8 mouse cellular contexts compared by ENCODE assay signal in the genomic region with DNA sequence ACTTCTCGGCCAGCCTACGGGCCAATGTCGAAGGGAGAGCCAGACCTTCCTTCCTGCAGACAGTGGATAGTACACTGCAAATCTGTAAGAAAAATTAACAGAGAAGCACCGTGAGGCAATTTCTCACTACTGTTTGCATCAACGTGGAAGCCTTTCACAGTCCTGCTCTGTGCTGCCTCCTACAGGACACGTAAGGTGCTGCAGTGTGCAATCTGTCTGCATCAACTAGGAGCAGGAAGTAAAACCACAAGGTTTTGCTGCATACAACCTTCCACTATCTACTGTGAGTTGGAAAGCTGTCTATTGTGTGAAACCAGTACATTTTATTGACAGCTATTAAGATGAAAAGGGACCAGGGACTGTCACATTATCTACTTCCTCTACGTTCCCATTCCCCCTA. TPM values are rescaled to one million over a fixed set of nuclear protein-coding genes. Genes with fewer than 3 reads are reported as not detected.
A peak's percentile ranks its signal among the peaks of the same experiment; 100 is the strongest.
DNase-seq lines count a peak whose midpoint lies in the region; ATAC-seq lines count a peak whose summit lies in the region.

No protein-coding gene starts in this region.

- peak; percentile 46 for DNase-seq in embryo, embryonic 10 days (ENCODE audit: low spot score)
- DNase-seq in embryo, embryonic 9.5 days (ENCODE audit: extremely low spot score), result no peak
- DNase-seq in spleen, adult 12 weeks (ENCODE audit: low spot score), result peak; percentile 8
- DNase-seq in spleen, postnatal 36 days (ENCODE audit: low spot score in 2 of 2), result no peak
- DNase-seq in right cerebral cortex, postnatal 14 days, result no peak
- DNase-seq in cerebellum, postnatal 36 days, result no peak
- DNase-seq in left cerebral cortex, adult 8-10 months (ENCODE audit: low spot score in 2 of 2), result no peak

- ATAC-seq in inflammation-experienced regulatory T-cells, adult 6 months, result peak; percentile 70

RNA-seq across cellular contexts. Expression of gene Rfc3, which starts 6.2 kb away (rescaled TPM):
- polyA plus RNA-seq in inflammation-experienced regulatory T-cells, adult 6 months (2017; shearing (Covaris generic)), result 10 to 100 TPM; 33.1 to 70.8 (median 35.1) TPM
- 10 to 100 TPM; 11.7 to 13.6 (median 12.9) TPM for total RNA-seq in left cerebral cortex, adult 8-10 months (2022)

RNA-seq across cellular contexts. Expression of gene Vmn2r18, which starts 39.0 kb away (rescaled TPM):
- not detected for polyA plus RNA-seq in inflammation-experienced regulatory T-cells, adult 6 months (2017; shearing (Covaris generic))
- total RNA-seq in left cerebral cortex, adult 8-10 months (2022), result not detected

Comparison
In these comparisons a context has a peak if more than half of its experiments do, and no peak if none do; other contexts are left out.
1. DNase-seq: peak in embryo, embryonic 10 days (single experiment) and spleen, adult 12 weeks (single experiment); none in embryo, embryonic 9.5 days (single experiment), spleen, postnatal 36 days (0 of 2), right cerebral cortex, postnatal 14 days (single experiment), cerebellum, postnatal 36 days (0 of 2) and left cerebral cortex, adult 8-10 months (0 of 2).